Mouse (Mus musculus) colon, adult 2 months (tissue): ENCODE data around the gene Olfr798. TPM values are rescaled to one million over a fixed set of nuclear protein-coding genes. Genes with fewer than 3 reads are reported as not detected.

Source experiments
- polyA plus RNA-seq: library from polyadenylated mRNA; depleted of rRNA; stranded (reverse); fragments of >200 nt; gene quantifications from 2 replicates; pipeline ENCODE4 v1.2.3, GENCODE M21; 2012; rRNA removed

Olfr798 gene
- polyA plus RNA-seq, result not detected in 2 replicates

GRCm38 (mm10) chr10:129627834-129628233 lies at the start of gene Olfr798:
Olfr798 (minus strand) TSS chr10:129627934.

DNA sequence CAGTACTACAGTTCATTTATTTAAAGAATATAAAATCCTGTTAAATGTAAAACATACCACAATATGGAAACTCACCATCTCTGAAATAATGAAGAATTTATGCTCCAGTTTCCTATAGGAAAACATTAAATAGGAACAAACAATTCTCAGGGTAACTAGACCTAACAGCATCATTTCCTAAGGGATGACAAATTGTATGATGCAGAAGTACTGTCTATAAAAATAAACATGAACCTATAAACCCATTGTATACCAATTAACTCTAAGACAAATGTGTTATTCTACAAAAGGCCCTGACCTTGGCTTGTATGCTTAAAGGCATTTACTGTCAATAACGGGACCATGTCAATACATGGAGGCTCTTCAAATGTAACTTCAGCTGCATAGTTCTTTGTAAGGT lies 46.0 kb upstream of the Olfr798 start, which contains the start of gene Olfr801:
Olfr801 (minus strand) TSS at position 101 of the 400 bp plus-strand sequence.

DNA sequence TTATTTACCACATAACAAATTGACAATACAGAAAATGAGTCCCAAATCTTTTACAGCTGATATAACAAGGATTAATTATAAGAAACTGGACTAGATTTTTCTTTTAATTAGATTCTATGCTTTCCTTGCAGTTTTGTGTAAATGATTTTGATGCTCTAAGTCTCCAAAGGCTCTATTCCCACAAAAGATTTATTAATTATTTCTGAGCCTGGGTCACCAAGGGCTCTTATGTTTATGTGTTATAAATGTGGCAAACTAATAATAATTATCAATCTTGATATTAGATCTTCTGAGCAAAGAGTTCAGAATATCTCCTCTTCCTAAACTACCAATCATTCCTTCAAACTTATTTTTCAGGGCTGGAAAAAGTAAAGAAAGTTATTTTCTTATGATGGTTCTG lies 29.7 kb upstream of the Olfr798 start, which contains the start of gene Olfr800:
Olfr800 (plus strand) TSS at position 301 of the 400 bp plus-strand sequence.

DNA sequence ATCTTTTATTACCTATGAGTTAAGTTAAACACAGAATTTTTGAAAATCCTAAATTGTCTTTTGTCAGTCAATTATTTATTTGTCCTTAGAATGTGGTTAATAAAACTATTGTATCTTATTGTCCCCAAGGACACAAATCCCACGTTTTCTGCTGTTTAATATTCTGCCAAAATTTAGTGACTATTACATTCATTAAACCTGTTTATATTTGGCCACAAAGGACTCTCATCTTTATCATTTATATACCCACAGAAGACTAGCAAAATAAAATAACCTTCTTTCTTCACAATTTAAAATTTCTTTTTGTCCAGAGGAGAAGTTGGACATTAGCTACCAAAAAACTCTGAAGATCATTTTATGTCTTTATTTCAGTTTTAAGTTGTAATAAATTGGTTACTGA lies 9.4 kb upstream of the Olfr798 start, which contains the start of gene Olfr799:
Olfr799 (plus strand) TSS at position 301 of the 400 bp plus-strand sequence.

GRCm38 (mm10) chr10:129612470-129612869 lies 15.3 kb downstream of the Olfr798 start, which contains the start of gene Olfr796:
Olfr796 (minus strand) TSS chr10:129612570.

Other genes starting within 250 kb of the Olfr798 start
- gene Olfr784, start 243.9 kb downstream of the Olfr798 start, polyA plus RNA-seq, result 0.06 TPM in 2 replicates
- gene Olfr785, start 222.5 kb downstream of the Olfr798 start, polyA plus RNA-seq, result not detected in 2 replicates
- not detected in 2 replicates for gene Olfr786, start 200.6 kb downstream of the Olfr798 start, polyA plus RNA-seq
- gene Olfr787, start 166.1 kb downstream of the Olfr798 start, polyA plus RNA-seq, result not detected in 2 replicates
- gene Olfr788, start 156.9 kb downstream of the Olfr798 start, polyA plus RNA-seq, result not detected in 2 replicates
- not detected in 2 replicates for gene Olfr789, start 143.2 kb downstream of the Olfr798 start, polyA plus RNA-seq
- gene Olfr790, start 129.4 kb downstream of the Olfr798 start, polyA plus RNA-seq, result not detected in 2 replicates
- not detected in 2 replicates for gene Olfr791, start 106.1 kb downstream of the Olfr798 start, polyA plus RNA-seq
- gene Olfr792, start 88.8 kb downstream of the Olfr798 start, polyA plus RNA-seq, result not detected in 2 replicates
- gene Olfr794, start 60.3 kb downstream of the Olfr798 start, polyA plus RNA-seq, result not detected in 2 replicates
- not detected in 2 replicates for gene Olfr796, start 15.4 kb downstream of the Olfr798 start, polyA plus RNA-seq
- not detected in 2 replicates for gene Olfr799, start 9.6 kb upstream of the Olfr798 start, polyA plus RNA-seq
- not detected in 2 replicates for gene Olfr800, start 29.8 kb upstream of the Olfr798 start, polyA plus RNA-seq
- gene Olfr801, start 45.9 kb upstream of the Olfr798 start, polyA plus RNA-seq, result not detected in 2 replicates
- gene Olfr802, start 60.2 kb upstream of the Olfr798 start, polyA plus RNA-seq, result not detected in 2 replicates
- gene Olfr803, start 66.4 kb upstream of the Olfr798 start, polyA plus RNA-seq, result not detected in 2 replicates
- not detected in 2 replicates for gene Olfr804, start 75.3 kb upstream of the Olfr798 start, polyA plus RNA-seq
- not detected in 2 replicates for gene Olfr805, start 101.4 kb upstream of the Olfr798 start, polyA plus RNA-seq
- not detected in 2 replicates for gene Olfr806, start 114.0 kb upstream of the Olfr798 start, polyA plus RNA-seq
- not detected in 2 replicates for gene Olfr807, start 129.9 kb upstream of the Olfr798 start, polyA plus RNA-seq
- not detected in 2 replicates for gene Olfr808, start 137.5 kb upstream of the Olfr798 start, polyA plus RNA-seq
- not detected in 2 replicates for gene Olfr809, start 146.7 kb upstream of the Olfr798 start, polyA plus RNA-seq
- not detected in 2 replicates for gene Olfr810, start 167.0 kb upstream of the Olfr798 start, polyA plus RNA-seq
- gene Olfr811, start 176.5 kb upstream of the Olfr798 start, polyA plus RNA-seq, result not detected in 2 replicates
- gene Olfr812, start 218.2 kb upstream of the Olfr798 start, polyA plus RNA-seq, result not detected in 2 replicates
- gene Olfr813, start 227.4 kb upstream of the Olfr798 start, polyA plus RNA-seq, result not detected in 2 replicates